Mouse (Mus musculus) midbrain, embryonic 14.5 days (tissue): ENCODE data around the gene Id2. TPM values are rescaled to one million over a fixed set of nuclear protein-coding genes. Genes with fewer than 3 reads are reported as not detected.

Source experiments
- ATAC-seq: fragments of 200-750 bp; cut with Nextera tagmentation; 2 replicates; pipeline ENCODE4 v1.8.0; 2017; ENCODE audit warnings: moderate number of reproducible peaks, moderate library complexity; ENCODE audit not compliant: low FRiP score, low TSS enrichment
- DNase-seq: peaks from one replicate; pipeline ENCODE4 v3.0.0-alpha.2; 2015
- H3K27ac ChIP-seq: fragments of 300-500 bp; sonication (generic); replicated peaks from 2 replicates; pipeline ENCODE4 v1.5.1; 2014; ENCODE audit warnings: mild to moderate bottlenecking, low read depth, low read length, moderate library complexity
- H3K27me3 ChIP-seq: fragments of 300-500 bp; sonication (generic); 2 replicates; pipeline ENCODE4 v1.6.1; 2014; ENCODE audit warnings: low read length, control low read depth, mixed read lengths; ENCODE audit not compliant: control insufficient read depth, insufficient read depth
- H3K36me3 ChIP-seq: fragments of 300-500 bp; sonication (generic); 2 replicates; pipeline ENCODE4 v1.6.1; 2014; ENCODE audit warnings: low read length, control low read depth; ENCODE audit not compliant: control insufficient read depth, insufficient read depth
- H3K4me1 ChIP-seq: fragments of 300-500 bp; sonication (generic); 2 replicates; pipeline ENCODE4 v1.6.1; 2014; ENCODE audit warnings: mild to moderate bottlenecking, antibody characterized with exemption, low read length, control low read depth; ENCODE audit not compliant: control insufficient read depth, insufficient read depth
- H3K4me2 ChIP-seq: fragments of 300-500 bp; sonication (generic); 2 replicates; pipeline ENCODE4 v1.6.1; 2014; ENCODE audit warnings: mild to moderate bottlenecking, low read length, moderate library complexity
- H3K4me3 ChIP-seq: fragments of 300-500 bp; sonication (generic); replicated peaks from 2 replicates; pipeline ENCODE4 v1.5.1; 2014; ENCODE audit warnings: low read depth, low read length
- H3K9ac ChIP-seq: fragments of 300-500 bp; sonication (generic); replicated peaks from 2 replicates; pipeline ENCODE4 v1.6.1; 2014; ENCODE audit warnings: mild to moderate bottlenecking, low read length, moderate library complexity
- H3K9me3 ChIP-seq: fragments of 300-500 bp; sonication (generic); 2 replicates; pipeline ENCODE4 v1.6.1; 2016; ENCODE audit warnings: low read length, control low read depth, mixed read lengths; ENCODE audit not compliant: control insufficient read depth
- WGBS: fragments of 180-500 bp; shearing (Covaris S2); extraction: QIAGEN DNeasy Blood & Tissue Kit; methylation state at CpG from one replicate; pipeline ENCODE4 v1.1.7; 2014; 5-methylcytosine and 5-hydroxymethylcytosine counted together
- polyA plus RNA-seq: library from polyadenylated mRNA; unstranded; fragments of >200 nt; fragmentation: Nextera tagmentation; extraction: Ambion mirVana; gene quantifications from 2 replicates; pipeline ENCODE4 v1.2.1, GENCODE M21; 2014

Gene Id2
- polyA plus RNA-seq, 1 experiment from 2014 or later: 257 TPM

DNA sequence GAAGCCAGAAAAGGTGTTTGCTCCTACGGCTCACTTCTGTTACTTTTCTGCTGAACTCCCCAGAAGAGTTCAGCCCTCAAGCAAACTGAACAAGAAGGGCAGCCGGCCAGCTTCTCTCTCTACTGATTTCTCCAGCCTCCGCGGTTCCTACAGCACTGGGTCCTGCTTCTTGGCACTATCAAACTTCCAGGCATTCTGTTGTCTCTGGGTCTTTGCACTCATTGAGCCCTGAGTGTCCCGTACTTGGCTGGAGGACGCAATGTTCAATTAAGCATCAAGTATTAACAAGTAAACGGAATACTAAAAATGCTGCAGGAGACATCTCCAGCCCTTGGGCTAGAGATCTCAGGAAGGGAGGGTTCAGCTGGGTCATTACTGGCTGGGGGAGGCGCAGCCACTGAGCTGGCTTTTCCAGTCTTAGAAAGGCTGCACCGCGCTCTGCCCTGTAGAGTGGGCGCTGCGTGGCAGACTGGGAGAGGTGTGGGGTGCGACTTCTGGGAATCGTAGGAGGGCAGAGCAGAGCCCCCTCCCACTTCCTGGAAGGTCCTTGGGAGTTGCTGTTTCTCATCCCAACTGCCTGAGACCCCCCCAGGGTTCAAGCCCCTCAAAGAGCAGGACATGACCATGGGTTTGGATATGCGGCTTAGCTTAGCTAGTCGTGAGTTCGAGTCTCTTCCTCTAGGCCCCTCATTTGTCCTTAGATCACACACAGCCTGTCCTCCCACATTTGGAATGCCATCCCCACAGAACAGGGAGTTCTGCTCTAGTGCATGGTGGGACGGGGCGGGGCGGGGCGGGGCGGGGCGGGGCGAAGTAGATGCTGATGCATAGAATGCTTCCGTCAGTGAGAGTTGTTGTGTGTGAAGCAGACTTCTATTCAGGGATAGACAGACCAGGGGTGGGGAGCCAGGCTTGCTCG, 13.4 kb downstream of the Id2 start:
- WGBS: 42% methylated on average over 26 of the region's 26 CpGs
- H3K9ac ChIP-seq: no peak overlapping the region
- H3K9me3 ChIP-seq: no peaks in the 10 kb centered on the region
- no peak for ATAC-seq
- H3K4me2 ChIP-seq: no peak overlapping the region
- H3K4me1 ChIP-seq: no peaks in the 10 kb centered on the region
- no peaks in the 10 kb centered on the region for H3K27me3 ChIP-seq
- no peaks in the 10 kb centered on the region for H3K36me3 ChIP-seq
- H3K4me3 ChIP-seq: no peak overlapping the region
- H3K27ac ChIP-seq: no peak overlapping the region
- DNase-seq: no peak

DNA sequence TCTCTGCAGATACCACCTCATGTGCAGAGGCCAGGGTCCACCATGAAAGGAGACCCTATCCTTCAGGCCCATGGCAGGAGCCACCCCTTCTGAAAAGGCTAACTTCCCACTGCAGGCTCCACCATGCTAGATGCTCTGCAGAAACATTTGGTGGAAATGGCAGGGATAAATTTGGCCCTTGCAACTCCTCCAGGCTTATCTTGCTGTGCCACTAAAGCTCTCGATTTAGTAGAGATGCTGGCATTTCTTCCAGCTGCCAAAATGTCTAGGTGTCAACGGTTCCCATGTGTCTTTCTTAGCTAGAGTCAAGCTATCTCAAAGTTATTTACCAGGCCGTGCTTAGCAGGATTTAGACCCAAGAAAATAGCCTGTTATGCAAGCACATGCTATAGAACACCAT, 22.6 kb downstream of the Id2 start:
- Histone ChIP-seq H3K4me2 (no peak overlapping the region), H3K27ac (no peak overlapping the region), H3K4me3 (no peak overlapping the region), H3K9ac (no peak overlapping the region), H3K4me1 (no peaks in the 10 kb centered on the region), H3K27me3 (no peaks in the 10 kb centered on the region), H3K9me3 (no peaks in the 10 kb centered on the region), H3K36me3 (no peaks in the 10 kb centered on the region)
- no peak for ATAC-seq
- no peak for DNase-seq
- 90% methylated on average over 3 of the region's 3 CpGs for WGBS

GRCm38 (mm10) chr12:25073374-25073773, 23.6 kb downstream of the Id2 start:
- no peak overlapping the region for H3K4me2 ChIP-seq
- H3K4me3 ChIP-seq: no peak overlapping the region
- no peaks in the 10 kb centered on the region for H3K9me3 ChIP-seq
- DNase-seq (no peak), ATAC-seq (no peak)
- H3K9ac ChIP-seq: no peak overlapping the region
- 84% methylated on average over 4 of the region's 4 CpGs for whole genome bisulfite sequencing
- no peaks in the 10 kb centered on the region for H3K4me1 ChIP-seq
- no peak overlapping the region for H3K27ac ChIP-seq
- H3K36me3 ChIP-seq: no peaks in the 10 kb centered on the region
- H3K27me3 ChIP-seq: no peaks in the 10 kb centered on the region

GRCm38 (mm10) chr12:25062264-25062663, 34.7 kb downstream of the Id2 start:
- Histone ChIP-seq H3K27ac (no peak overlapping the region), H3K9ac (no peak overlapping the region), H3K36me3 (peaks cover 27% of the 10 kb centered on the region), H3K4me1 (no peaks in the 10 kb centered on the region), H3K4me2 (no peak overlapping the region), H3K4me3 (no peak overlapping the region), H3K27me3 (no peaks in the 10 kb centered on the region), H3K9me3 (no peaks in the 10 kb centered on the region)
- 58% methylated on average over 6 of the region's 6 CpGs for WGBS
- DNase-seq (no peak), ATAC-seq (no peak)

DNA sequence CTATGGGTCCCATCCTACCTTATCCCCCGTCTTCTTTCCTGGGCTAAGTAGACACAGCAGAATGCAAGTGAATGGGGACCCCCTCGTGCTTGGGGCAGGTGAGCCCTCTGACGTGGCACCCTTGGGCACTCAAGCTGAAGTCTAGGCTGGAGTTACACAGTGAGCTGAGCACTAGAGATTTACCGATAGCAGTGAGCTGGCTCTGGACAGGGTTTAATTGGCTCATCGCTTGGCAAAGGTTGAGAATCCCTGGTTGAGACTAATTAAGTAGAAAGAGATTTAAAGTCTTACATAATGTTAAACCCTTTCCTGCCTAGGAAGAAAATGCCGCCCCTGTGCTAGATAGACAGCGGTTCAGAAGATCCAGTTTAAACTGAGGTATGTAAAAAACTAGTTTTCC, 36.0 kb downstream of the Id2 start:
- Histone ChIP-seq H3K27me3 (no peaks in the 10 kb centered on the region), H3K4me2 (no peak overlapping the region), H3K36me3 (peaks cover 37% of the 10 kb centered on the region), H3K27ac (no peak overlapping the region), H3K9ac (no peak overlapping the region), H3K4me3 (no peak overlapping the region), H3K9me3 (no peaks in the 10 kb centered on the region), H3K4me1 (no peaks in the 10 kb centered on the region)
- whole genome bisulfite sequencing: 79% methylated on average over 7 of the region's 7 CpGs
- no peak for ATAC-seq
- no peak for DNase-seq

- Histone ChIP-seq H3K9me3 (no peaks in the 10 kb centered on the region), H3K27ac (0 out of 2 replicates have a peak overlapping the region, but pooled peaks have one; percentile 26), H3K9ac (no peak overlapping the region), H3K27me3 (no peaks in the 10 kb centered on the region), H3K36me3 (peaks cover 47% of the 10 kb centered on the region), H3K4me1 (no peaks in the 10 kb centered on the region), H3K4me2 (no peak overlapping the region), H3K4me3 (no peak overlapping the region)
- 71% methylated on average over 9 of the region's 9 CpGs for WGBS
- DNase-seq (no peak), ATAC-seq (no peak)
These were observed 37.3 kb downstream of the Id2 start for GRCm38 (mm10) chr12:25059487-25060200.

DNA sequence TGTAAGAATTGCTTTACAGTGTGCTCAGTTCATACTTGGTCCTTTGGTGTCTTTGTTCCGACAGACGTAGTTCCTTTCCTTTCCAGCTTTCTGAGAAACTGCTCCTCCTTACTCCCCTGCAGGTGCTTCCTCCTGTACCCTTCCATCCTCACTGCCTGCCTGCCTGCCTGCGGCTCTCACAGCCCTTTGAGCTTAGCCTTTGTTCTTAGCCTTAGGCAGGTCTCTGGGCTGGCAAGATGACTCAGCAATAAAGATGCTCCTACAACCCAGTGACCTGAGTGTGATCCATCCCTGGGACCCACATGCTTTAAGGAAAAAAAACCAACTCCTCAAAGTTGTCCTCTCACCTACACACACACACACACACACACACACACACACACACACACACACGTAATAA, 42.0 kb downstream of the Id2 start:
- Histone ChIP-seq H3K4me2 (no peak overlapping the region), H3K4me3 (no peak overlapping the region), H3K36me3 (peaks cover 83% of the 10 kb centered on the region), H3K4me1 (no peaks in the 10 kb centered on the region), H3K27me3 (no peaks in the 10 kb centered on the region), H3K9me3 (no peaks in the 10 kb centered on the region), H3K27ac (no peak overlapping the region), H3K9ac (no peak overlapping the region)
- ATAC-seq: no peak
- 59% methylated on average over 4 of the region's 4 CpGs for WGBS
- peak; percentile 24 for DNase-seq

DNA sequence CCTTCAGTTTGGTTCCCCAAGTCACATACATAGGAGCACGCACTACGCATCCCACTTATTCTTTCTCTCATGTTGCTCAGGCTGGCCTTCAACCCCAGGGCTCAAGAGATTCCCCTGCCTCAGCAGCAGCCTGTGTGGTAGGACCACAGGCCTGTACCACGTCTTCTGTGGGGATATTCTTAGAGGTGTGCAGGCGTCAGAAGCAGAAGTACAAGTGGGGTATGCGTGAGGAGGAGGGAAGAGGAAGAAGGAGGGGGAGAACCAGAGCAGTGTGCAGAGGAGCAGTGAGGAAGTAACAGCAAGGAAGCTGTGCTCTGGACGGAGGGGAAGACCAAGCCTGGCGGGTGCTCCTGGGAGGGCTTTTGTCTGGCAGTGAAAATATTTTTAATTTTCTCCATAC, 42.4 kb downstream of the Id2 start:
- WGBS: 88% methylated on average over 7 of the region's 7 CpGs
- Histone ChIP-seq H3K27me3 (no peaks in the 10 kb centered on the region), H3K27ac (no peak overlapping the region), H3K9me3 (no peaks in the 10 kb centered on the region), H3K4me1 (no peaks in the 10 kb centered on the region), H3K36me3 (peaks cover 78% of the 10 kb centered on the region), H3K4me3 (no peak overlapping the region), H3K9ac (no peak overlapping the region), H3K4me2 (no peak overlapping the region)
- ATAC-seq: no peak
- no peak for DNase-seq
